Mouse (Mus musculus) skeletal muscle tissue, adult 2 months (tissue): ENCODE results near the gene Mapkapk5.

Source experiments
- DNase-seq: peaks from one replicate; pipeline ENCODE4 v3.0.0-alpha.2; 2012; ENCODE audit warnings: low read depth, low spot score

Mapkapk5 gene

GRCm38 (mm10) chr5:121500719-121501118, 45.0 kb downstream of the Mapkapk5 start:
- no peak for DNase-seq

GRCm38 (mm10) chr5:121493305-121493704, 52.4 kb downstream of the Mapkapk5 start:
- DNase-seq = no peak

- no peak for DNase-seq
Observed at GRCm38 (mm10) chr5:121484801-121485200, 60.9 kb downstream of the Mapkapk5 start.

- DNase-seq = peak; percentile 43
Observed at GRCm38 (mm10) chr5:121477680-121478079, 68.0 kb downstream of the Mapkapk5 start.

GRCm38 (mm10) chr5:121476040-121476439, 69.7 kb downstream of the Mapkapk5 start:
- no peak for DNase-seq
